Mouse (Mus musculus): ENCODE data around the gene Crbn.

- TF ChIP-seq CTCF (IDR thresholded peaks at IDR 0.05; ENCODE audit: borderline replicate concordance, extremely low read depth, insufficient read depth, insufficient read length) (peak; percentile 42; the same call in 1 of the 2 replicates), POLR2A (IDR thresholded peaks at IDR 0.05; ENCODE audit: borderline replicate concordance, extremely low read depth, insufficient read depth, insufficient read length, poor library complexity, severe bottlenecking) (no peak)
These were observed 22.5 kb upstream of the Crbn start for GRCm38 (mm10) chr6:106822329-106822728.

Measured in brain, embryonic 14.5 days (tissue).